Mouse (Mus musculus) liver, adult 2 months (tissue): ENCODE results near the gene Krt87.

Experiments
- CTCF ChIP-seq: fragments of 200-500 bp; IDR thresholded peaks from 2 replicates; pipeline ENCODE4 v1.5.1; 2011; ENCODE audit warnings: low read depth, low read length, control low read depth
- POLR2A ChIP-seq: fragments of 200-500 bp; IDR thresholded peaks from 2 replicates; pipeline ENCODE4 v1.6.1; 2011; ENCODE audit warnings: low read length, control low read depth; ENCODE audit not compliant: insufficient read depth; ENCODE audit errors: extremely low read depth

DNA sequence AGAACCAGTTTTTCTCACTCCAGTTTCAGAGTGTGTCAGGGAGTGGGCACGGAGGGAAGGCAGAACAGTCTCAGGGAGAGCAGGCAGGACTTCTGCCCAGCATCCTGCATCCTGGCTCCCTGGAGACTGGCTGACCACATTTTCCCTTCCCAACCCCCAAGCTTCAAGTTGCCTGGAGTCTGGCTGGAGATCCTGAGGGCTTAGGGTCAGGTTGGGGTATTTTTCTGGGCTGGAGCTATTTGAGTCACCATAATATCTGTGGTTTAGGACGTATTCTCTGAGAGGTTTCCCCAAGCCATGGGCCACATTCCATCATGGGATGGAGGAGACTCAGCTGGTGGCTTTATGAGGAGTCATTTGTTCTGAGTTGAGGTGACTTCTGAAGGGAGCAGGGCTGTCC lies 16.7 kb upstream of the Krt87 start:
- TF ChIP-seq CTCF (no peak), POLR2A (no peak)
